Mouse (Mus musculus): ENCODE measurements at regions not wholly inside any gene's neighbourhood (a gene's known extent, or its start where the extent isn't known, plus 50 kb on each side); places are given as distances from the start of the nearest gene placed in this dataset.

DNA sequence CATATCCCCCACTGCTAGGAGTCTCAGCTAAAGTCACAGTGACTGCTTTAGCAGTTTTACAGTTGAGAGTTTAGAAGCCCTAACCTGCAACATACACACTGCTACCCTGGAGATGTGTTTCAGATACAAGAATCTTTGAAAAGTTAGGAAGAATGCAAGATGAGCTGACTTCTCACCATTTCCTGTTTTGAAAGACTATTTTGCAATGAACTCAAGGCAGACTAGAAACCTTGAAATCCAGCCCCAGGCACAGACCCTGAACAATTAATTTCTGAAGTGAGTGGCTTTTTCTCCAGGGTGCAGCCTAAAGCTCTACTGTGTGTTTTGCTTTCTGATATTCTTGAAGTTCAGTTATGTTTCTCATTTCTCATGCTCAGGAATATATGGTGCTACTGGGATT, 440.6 kb downstream of the Nebl start:
- Histone ChIP-seq H3K4me1 (ENCODE audit: control insufficient read depth, insufficient read depth, low read length) (no peaks in the 10 kb centered on the region), H3K27ac (ENCODE audit: insufficient read depth, low read length) (no peak overlapping the region), H3K4me3 (ENCODE audit: insufficient read depth, low read length) (no peak overlapping the region)
- TF ChIP-seq CTCF (IDR thresholded peaks at IDR 0.05; ENCODE audit: extremely low read depth, insufficient read depth, low read length) (no peak), POLR2A (IDR thresholded peaks at IDR 0.05; ENCODE audit: extremely low read depth, insufficient read depth, low read length) (no peak)

DNA sequence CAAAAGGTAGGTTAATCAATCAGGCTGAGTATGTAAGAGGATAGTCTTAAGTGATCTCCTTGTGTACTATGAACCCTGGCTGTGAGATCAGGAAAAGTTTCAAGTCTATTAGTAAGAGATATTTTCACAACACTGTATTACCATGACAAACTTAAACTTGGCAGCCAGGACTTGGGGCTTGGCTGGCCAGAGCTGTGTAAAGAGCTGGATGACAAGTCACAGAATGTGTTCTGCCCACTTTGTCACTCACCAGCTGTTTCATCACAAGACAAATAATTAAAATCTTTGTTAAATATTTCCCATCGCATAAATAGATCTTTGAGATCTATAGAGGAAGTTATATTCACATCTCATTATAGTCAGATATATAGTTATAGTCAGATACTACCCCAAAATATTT, 443.7 kb downstream of the Nebl start:
- TF ChIP-seq POLR2A (IDR thresholded peaks at IDR 0.05; ENCODE audit: extremely low read depth, insufficient read depth, low read length) (no peak), CTCF (IDR thresholded peaks at IDR 0.05; ENCODE audit: extremely low read depth, insufficient read depth, low read length) (no peak)
- H3K27ac ChIP-seq (ENCODE audit: insufficient read depth, low read length) = no peak overlapping the region
- H3K4me1 ChIP-seq (ENCODE audit: control insufficient read depth, insufficient read depth, low read length) = no peaks in the 10 kb centered on the region
- H3K4me3 ChIP-seq (ENCODE audit: insufficient read depth, low read length) = no peak overlapping the region

DNA sequence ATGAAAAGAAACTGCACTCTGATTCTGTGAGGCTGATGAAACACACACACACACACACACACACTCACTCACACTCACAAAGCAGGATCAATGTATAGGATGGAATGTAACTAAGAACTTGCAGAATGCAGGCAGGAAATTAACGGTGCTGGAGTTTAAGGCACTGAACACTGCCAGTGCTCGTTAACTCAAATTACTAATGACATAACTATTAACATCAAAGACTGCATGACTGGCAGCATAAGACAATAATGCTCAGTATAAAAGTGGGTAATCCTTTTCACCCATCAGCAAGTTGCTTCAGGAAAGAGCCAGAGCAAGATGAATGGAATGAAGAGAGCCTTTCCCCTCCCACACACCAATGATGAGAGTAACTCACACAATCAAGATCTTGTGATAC, 481.3 kb downstream of the Nebl start:
- no peaks in the 10 kb centered on the region for H3K4me1 ChIP-seq (ENCODE audit: control insufficient read depth, insufficient read depth, low read length)
- H3K4me3 ChIP-seq (ENCODE audit: insufficient read depth, low read length) = no peak overlapping the region
- TF ChIP-seq POLR2A (IDR thresholded peaks at IDR 0.05; ENCODE audit: extremely low read depth, insufficient read depth, low read length) = no peak
- TF ChIP-seq CTCF (IDR thresholded peaks at IDR 0.05; ENCODE audit: extremely low read depth, insufficient read depth, low read length) = no peak
- no peak overlapping the region for H3K27ac ChIP-seq (ENCODE audit: insufficient read depth, low read length)

DNA sequence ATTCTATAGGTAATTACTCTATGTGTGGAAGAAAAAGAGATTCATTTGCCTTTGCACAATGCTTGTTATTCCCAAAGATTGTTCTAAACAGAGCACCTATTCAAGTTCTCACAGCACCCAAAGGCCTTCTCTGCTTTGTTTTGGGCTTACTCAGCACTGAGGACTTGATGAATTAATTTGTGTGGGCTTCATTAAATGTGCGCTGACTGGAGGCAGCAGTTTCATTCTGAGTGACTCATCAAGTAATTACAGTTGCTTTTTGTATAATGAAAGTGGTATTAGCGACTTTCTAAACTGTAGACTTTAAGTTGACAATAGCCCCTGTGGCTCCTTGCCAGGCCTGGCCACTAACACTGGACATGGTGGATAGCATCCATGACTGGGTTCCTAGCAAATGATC, 485.4 kb downstream of the Nebl start:
- Histone ChIP-seq H3K4me1 (ENCODE audit: control insufficient read depth, insufficient read depth, low read length) (no peaks in the 10 kb centered on the region), H3K27ac (ENCODE audit: insufficient read depth, low read length) (no peak overlapping the region), H3K4me3 (ENCODE audit: insufficient read depth, low read length) (no peak overlapping the region)
- TF ChIP-seq POLR2A (IDR thresholded peaks at IDR 0.05; ENCODE audit: extremely low read depth, insufficient read depth, low read length) (no peak), CTCF (IDR thresholded peaks at IDR 0.05; ENCODE audit: extremely low read depth, insufficient read depth, low read length) (no peak)

DNA sequence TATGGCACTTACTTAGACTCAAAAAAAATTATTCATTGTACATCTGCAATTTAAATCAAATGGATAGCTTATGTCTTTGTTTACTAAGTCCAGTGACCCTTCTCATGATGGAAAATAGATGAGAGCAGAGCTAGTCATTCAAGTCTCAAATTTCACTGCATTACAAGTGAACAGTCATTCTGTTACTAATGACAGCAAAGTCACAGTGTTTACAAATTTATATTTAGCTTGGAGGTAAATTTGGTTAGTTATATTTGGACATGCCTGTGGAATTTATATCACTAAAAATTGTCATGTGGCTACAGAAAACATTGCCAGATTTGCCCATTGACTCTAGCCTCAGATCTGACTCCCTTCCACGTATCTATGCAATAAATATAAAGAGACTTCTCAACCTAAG, 515.7 kb downstream of the Nebl start:
- Histone ChIP-seq H3K4me1 (ENCODE audit: control insufficient read depth, insufficient read depth, low read length) (no peaks in the 10 kb centered on the region), H3K4me3 (ENCODE audit: insufficient read depth, low read length) (no peak overlapping the region), H3K27ac (ENCODE audit: insufficient read depth, low read length) (no peak overlapping the region)
- TF ChIP-seq POLR2A (IDR thresholded peaks at IDR 0.05; ENCODE audit: extremely low read depth, insufficient read depth, low read length) (no peak), CTCF (IDR thresholded peaks at IDR 0.05; ENCODE audit: extremely low read depth, insufficient read depth, low read length) (no peak)

DNA sequence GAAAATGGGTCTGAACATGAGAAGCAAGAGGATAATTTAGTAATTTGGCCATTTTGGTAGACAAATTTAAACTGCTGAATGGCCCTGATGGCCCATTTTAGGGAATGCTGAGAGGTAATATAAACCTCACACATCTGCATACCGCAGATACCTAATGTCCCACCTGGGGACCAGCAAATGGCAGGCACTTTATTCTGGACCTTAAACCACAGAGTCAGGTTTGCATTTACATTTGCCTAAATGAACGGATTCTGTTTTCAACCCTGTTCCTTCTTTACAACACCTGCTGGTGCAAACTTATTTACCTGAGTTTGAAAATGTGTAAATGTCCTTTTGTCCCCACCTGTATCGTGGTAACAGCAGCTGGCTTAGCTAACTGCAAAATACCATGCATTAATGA, 516.4 kb downstream of the Nebl start:
- no peak overlapping the region for H3K27ac ChIP-seq (ENCODE audit: insufficient read depth, low read length)
- TF ChIP-seq CTCF (IDR thresholded peaks at IDR 0.05; ENCODE audit: extremely low read depth, insufficient read depth, low read length) = no peak
- TF ChIP-seq POLR2A (IDR thresholded peaks at IDR 0.05; ENCODE audit: extremely low read depth, insufficient read depth, low read length) = no peak
- no peak overlapping the region for H3K4me3 ChIP-seq (ENCODE audit: insufficient read depth, low read length)
- no peaks in the 10 kb centered on the region for H3K4me1 ChIP-seq (ENCODE audit: control insufficient read depth, insufficient read depth, low read length)

DNA sequence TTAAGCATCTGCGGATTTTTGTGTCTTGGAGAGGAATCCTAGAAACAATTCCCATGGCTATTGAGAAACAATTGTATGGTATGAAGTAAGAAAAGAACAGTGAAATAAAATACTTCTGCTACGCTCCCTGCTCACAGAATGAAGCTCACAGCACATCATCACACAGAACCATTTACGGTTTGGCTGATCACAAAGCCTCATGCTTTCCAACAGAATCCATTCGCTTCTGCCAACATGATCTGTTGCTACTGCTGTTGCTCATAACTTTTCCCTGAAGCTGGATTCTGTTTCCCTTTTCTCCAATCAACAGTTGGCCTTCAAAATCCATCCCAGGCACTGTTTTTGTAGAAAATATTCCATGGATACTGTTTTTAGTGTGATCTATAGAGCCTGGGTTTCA, 518.7 kb downstream of the Nebl start:
- Histone ChIP-seq H3K4me1 (ENCODE audit: control insufficient read depth, insufficient read depth, low read length) (no peaks in the 10 kb centered on the region), H3K4me3 (ENCODE audit: insufficient read depth, low read length) (no peak overlapping the region), H3K27ac (ENCODE audit: insufficient read depth, low read length) (no peak overlapping the region)
- TF ChIP-seq POLR2A (IDR thresholded peaks at IDR 0.05; ENCODE audit: extremely low read depth, insufficient read depth, low read length) (no peak), CTCF (IDR thresholded peaks at IDR 0.05; ENCODE audit: extremely low read depth, insufficient read depth, low read length) (no peak)

DNA sequence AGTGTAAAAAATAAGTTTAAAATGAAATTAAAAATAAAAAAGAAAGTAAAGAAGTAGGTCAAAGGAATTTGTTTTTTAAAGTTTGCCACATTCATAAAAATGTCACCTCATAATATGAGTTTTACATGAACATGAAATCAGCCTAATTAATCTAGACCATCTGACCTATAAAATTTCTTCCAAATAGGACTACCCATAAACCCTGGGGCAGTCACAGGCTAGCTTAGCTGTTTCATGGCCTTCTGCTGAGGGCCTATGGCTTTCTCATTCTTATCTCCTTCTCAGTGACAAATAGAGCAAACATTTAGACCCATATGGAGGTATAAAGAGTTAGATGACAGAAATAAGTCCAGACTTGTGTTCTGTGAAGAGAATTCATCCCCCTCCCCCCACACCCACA, 520.2 kb downstream of the Nebl start:
- TF ChIP-seq CTCF (IDR thresholded peaks at IDR 0.05; ENCODE audit: extremely low read depth, insufficient read depth, low read length) = no peak
- TF ChIP-seq POLR2A (IDR thresholded peaks at IDR 0.05; ENCODE audit: extremely low read depth, insufficient read depth, low read length) = no peak
- Histone ChIP-seq H3K27ac (ENCODE audit: insufficient read depth, low read length) (no peak overlapping the region), H3K4me1 (ENCODE audit: control insufficient read depth, insufficient read depth, low read length) (no peaks in the 10 kb centered on the region), H3K4me3 (ENCODE audit: insufficient read depth, low read length) (no peak overlapping the region)

DNA sequence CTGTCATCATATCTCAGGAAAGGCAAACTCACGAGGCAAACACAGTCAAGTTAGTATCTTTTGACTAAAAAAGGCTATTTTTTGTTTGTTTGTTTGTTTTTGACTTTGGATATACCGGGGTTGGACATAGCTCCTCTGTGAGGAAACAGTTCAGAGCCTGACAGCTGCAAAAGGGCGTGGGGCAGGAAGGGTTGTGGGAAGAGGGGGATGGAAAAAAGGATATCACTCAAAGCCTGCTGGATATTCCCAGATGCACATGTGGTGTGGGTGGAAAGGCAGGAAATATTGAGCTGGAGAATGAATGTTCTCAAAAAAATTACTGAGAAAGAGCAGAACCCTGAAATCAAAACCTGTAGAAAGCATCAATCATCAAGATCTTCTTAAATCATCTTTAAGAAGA, 537.7 kb downstream of the Nebl start:
- Histone ChIP-seq H3K27ac (ENCODE audit: insufficient read depth, low read length) (no peak overlapping the region), H3K4me3 (ENCODE audit: insufficient read depth, low read length) (no peak overlapping the region), H3K4me1 (ENCODE audit: control insufficient read depth, insufficient read depth, low read length) (no peaks in the 10 kb centered on the region)
- TF ChIP-seq CTCF (IDR thresholded peaks at IDR 0.05; ENCODE audit: extremely low read depth, insufficient read depth, low read length) (no peak), POLR2A (IDR thresholded peaks at IDR 0.05; ENCODE audit: extremely low read depth, insufficient read depth, low read length) (no peak)

DNA sequence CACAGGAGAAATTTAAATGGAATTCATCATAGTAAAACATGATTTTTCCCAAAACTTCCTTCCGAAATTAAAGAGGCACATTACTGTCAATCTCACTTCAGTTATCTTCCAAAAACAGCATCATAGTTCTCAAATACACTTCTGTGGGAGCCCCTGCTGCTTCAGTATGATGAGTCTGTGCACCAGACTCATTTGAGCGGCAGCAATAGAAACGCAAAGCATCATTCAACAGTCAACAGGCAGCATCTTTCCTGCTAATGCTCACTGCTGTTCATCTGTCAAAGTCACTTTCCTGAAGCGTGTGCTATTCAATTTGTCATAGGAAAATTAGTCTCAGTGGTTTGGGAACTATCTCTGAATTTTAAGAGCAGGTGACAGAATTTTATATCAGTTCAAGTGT, 542.1 kb downstream of the Nebl start:
- TF ChIP-seq POLR2A (IDR thresholded peaks at IDR 0.05; ENCODE audit: extremely low read depth, insufficient read depth, low read length) = no peak

DNA sequence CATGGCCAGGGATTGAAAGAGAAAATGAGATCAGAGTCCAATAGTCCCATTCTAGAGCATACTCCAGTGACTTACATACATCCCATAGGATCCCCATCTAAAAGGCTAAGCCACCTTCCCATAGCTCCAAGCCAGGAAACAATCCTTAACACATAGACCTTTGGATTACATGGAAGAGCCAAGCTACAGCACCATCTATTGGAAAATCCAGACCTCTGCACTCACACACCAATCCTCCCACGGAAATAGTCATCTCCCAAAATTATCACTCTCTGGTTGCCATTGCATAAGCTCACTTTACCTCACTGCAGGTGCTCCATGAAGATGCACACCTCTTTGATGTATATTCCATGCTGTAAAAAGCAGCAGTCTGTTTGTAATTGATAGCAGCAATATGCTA, 543.4 kb downstream of the Nebl start:
- no peak overlapping the region for H3K4me3 ChIP-seq (ENCODE audit: insufficient read depth, low read length)
- no peak overlapping the region for H3K27ac ChIP-seq (ENCODE audit: insufficient read depth, low read length)
- TF ChIP-seq POLR2A (IDR thresholded peaks at IDR 0.05; ENCODE audit: extremely low read depth, insufficient read depth, low read length) (no peak), CTCF (IDR thresholded peaks at IDR 0.05; ENCODE audit: extremely low read depth, insufficient read depth, low read length) (peak; percentile 30; the same call in 1 of the 2 replicates)

More for the DNA sequence above, 542.1 kb downstream of the Nebl start:
- H3K4me3 ChIP-seq (ENCODE audit: insufficient read depth, low read length) = no peak overlapping the region
- H3K27ac ChIP-seq (ENCODE audit: insufficient read depth, low read length) = no peak overlapping the region
- H3K4me1 ChIP-seq (ENCODE audit: control insufficient read depth, insufficient read depth, low read length) = no peaks in the 10 kb centered on the region

More for the DNA sequence above, 543.4 kb downstream of the Nebl start:
- H3K4me1 ChIP-seq (ENCODE audit: control insufficient read depth, insufficient read depth, low read length) = no peaks in the 10 kb centered on the region
